Mouse (Mus musculus) cerebellum, postnatal 25 days (tissue): Measurements from ENCODE around the gene Tnfrsf22.

Experiments used
- DNase-seq, 2 experiments: peaks; one replicate each; pipeline ENCODE4 v3.0.0; 2021; ENCODE audit warnings: mixed read lengths in 2 of 2

Tnfrsf22 gene

GRCm38 (mm10) chr7:143629501-143629900, 20.0 kb downstream of the Tnfrsf22 start:
- no peak for DNase-seq

- DNase-seq, result no peak
Measured at GRCm38 (mm10) chr7:143628540-143628939, 20.9 kb downstream of the Tnfrsf22 start, which contains the start of gene Tnfrsf26. TSS of gene Tnfrsf26 (minus strand) at chr7:143628722.

- no peak for DNase-seq
Measured at GRCm38 (mm10) chr7:143627555-143628286, 21.7 kb downstream of the Tnfrsf22 start.

- no peak for DNase-seq
Measured at GRCm38 (mm10) chr7:143626178-143626577, 23.3 kb downstream of the Tnfrsf22 start.

GRCm38 (mm10) chr7:143625151-143625550, 24.3 kb downstream of the Tnfrsf22 start:
- DNase-seq, result no peak

- DNase-seq, result no peak
Measured at GRCm38 (mm10) chr7:143624561-143624960, 24.9 kb downstream of the Tnfrsf22 start.

GRCm38 (mm10) chr7:143620951-143621350, 28.5 kb downstream of the Tnfrsf22 start:
- DNase-seq, result no peak

- no peak for DNase-seq
Measured at GRCm38 (mm10) chr7:143614404-143615135, 34.9 kb downstream of the Tnfrsf22 start.

- DNase-seq, result no peak
Measured at GRCm38 (mm10) chr7:143612215-143612614, 37.2 kb downstream of the Tnfrsf22 start.

- DNase-seq, result no peak
Measured at GRCm38 (mm10) chr7:143605321-143605720, 44.1 kb downstream of the Tnfrsf22 start.

GRCm38 (mm10) chr7:143604889-143605288, 44.6 kb downstream of the Tnfrsf22 start:
- no peak for DNase-seq

- no peak for DNase-seq
Measured at GRCm38 (mm10) chr7:143601705-143602104, 47.8 kb downstream of the Tnfrsf22 start.

- no peak for DNase-seq
Measured at GRCm38 (mm10) chr7:143600231-143600740, 49.2 kb downstream of the Tnfrsf22 start.

GRCm38 (mm10) chr7:143599428-143600230, 49.8 kb downstream of the Tnfrsf22 start, which contains the start of gene Cars:
TSS of gene Cars (minus strand) at chr7:143600090.
- DNase-seq, result peak; percentile 91 to 95

GRCm38 (mm10) chr7:143594865-143595264, 54.6 kb downstream of the Tnfrsf22 start:
- DNase-seq, result peak in 1 of 2 experiments; percentile 23

GRCm38 (mm10) chr7:143592255-143592654, 57.2 kb downstream of the Tnfrsf22 start:
- DNase-seq, result no peak

- DNase-seq, result peak; percentile 52 to 70
Measured at GRCm38 (mm10) chr7:143588006-143588405, 61.5 kb downstream of the Tnfrsf22 start.

GRCm38 (mm10) chr7:143587586-143587985, 61.9 kb downstream of the Tnfrsf22 start:
- DNase-seq, result no peak
